Mouse (Mus musculus): ENCODE data around the gene Bzw1. TPM values are rescaled to one million over a fixed set of nuclear protein-coding genes. Genes with fewer than 3 reads are reported as not detected.

Gene Bzw1
- polyA plus RNA-seq, 1 experiment = 72.3 TPM

DNA sequence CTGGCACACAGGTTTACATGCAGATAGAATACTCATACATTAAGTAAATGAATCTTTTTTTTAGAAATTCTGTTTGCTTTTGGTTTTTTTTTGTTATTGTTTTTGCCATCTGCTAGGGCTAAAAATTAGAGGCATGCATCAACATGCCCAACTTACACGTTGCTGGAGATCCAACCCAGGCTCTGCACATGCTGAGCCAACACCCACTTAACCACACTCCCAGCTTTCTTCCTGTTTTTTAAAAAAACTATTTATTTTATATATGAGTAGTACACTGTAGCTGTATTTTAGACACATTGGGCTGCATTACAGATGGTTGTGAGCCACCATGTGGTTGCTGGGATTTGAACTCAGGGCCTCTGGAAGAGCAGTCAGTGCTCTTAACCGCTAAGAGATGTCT is 23.4 kb downstream of the Bzw1 start:
- WGBS = 51% methylated on average over 2 of the region's 2 CpGs
- H3K27ac ChIP-seq (ENCODE audit: insufficient read depth, low read length) = no peak overlapping the region
- peaks cover 4% of the 10 kb centered on the region; the same call in 1 of the 2 replicates for H3K4me1 ChIP-seq (ENCODE audit: control insufficient read depth, insufficient read depth, low read length)
- no peak overlapping the region for H3K4me3 ChIP-seq (replicated peaks; ENCODE audit: insufficient read depth, low read depth, low read length)
- no peaks in the 10 kb centered on the region for H3K27me3 ChIP-seq (ENCODE audit: control insufficient read depth, insufficient read depth, low read length)
- no peak for DNase-seq
- TF ChIP-seq POLR2A (IDR thresholded peaks at IDR 0.05; ENCODE audit: borderline replicate concordance, insufficient read depth, low read length) = no peak

DNA sequence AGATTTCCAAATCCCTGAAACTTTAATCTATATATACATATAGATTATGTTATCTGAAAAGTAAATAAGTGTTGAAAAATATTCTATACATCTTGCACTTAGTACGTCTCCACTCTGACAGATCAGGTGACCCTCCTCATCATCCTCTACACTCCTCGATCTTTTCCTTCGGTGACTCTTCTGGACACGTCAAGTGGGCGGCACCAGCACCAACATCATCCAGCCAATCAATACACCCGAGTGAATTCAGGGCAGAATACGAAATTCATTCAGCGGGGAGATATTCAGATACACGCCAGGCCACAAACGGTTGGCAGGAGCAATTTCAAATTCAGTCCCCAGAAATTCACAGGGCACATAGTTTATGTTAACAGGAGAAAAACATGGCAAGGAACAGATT is 27.3 kb downstream of the Bzw1 start:
- no peak for TF ChIP-seq POLR2A (IDR thresholded peaks at IDR 0.05; ENCODE audit: borderline replicate concordance, insufficient read depth, low read length)
- TF ChIP-seq CTCF (IDR thresholded peaks at IDR 0.05; ENCODE audit: borderline replicate concordance, insufficient read depth, low read depth, low read length) = no peak
- H3K27me3 ChIP-seq (ENCODE audit: control insufficient read depth, insufficient read depth, low read length) = no peaks in the 10 kb centered on the region
- peak overlapping the region; percentile 44 for H3K4me3 ChIP-seq (replicated peaks; ENCODE audit: insufficient read depth, low read depth, low read length)
- H3K4me1 ChIP-seq (ENCODE audit: control insufficient read depth, insufficient read depth, low read length) = peaks cover 4% of the 10 kb centered on the region; the same call in 1 of the 2 replicates
- H3K27ac ChIP-seq (ENCODE audit: insufficient read depth, low read length) = no peak overlapping the region
- DNase-seq = no peak
- 23% methylated on average over 10 of the region's 10 CpGs for WGBS

DNA sequence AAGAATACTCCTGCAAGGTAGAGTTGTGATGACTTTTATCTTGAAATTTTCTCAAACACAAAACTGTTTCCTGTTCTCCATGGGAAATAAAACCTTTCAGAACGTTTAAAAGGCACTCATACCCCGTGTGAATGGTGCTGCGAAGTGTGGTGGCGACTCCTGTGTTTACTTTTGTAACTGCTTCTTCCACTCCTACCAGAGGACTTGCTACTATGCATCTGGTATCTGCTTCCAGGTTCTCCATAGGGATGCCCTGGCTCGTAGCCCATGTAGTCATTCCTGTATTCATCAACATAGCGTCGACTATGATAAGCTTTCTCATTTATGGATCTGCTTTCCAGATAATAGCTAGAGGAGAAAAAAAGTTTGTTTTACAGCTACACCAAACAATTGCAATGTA is 28.3 kb downstream of the Bzw1 start:
- WGBS = 2% methylated on average over 7 of the region's 7 CpGs
- Histone ChIP-seq H3K27ac (ENCODE audit: insufficient read depth, low read length) (no peak overlapping the region), H3K4me1 (ENCODE audit: control insufficient read depth, insufficient read depth, low read length) (peaks cover 4% of the 10 kb centered on the region; the same call in 1 of the 2 replicates), H3K27me3 (ENCODE audit: control insufficient read depth, insufficient read depth, low read length) (no peaks in the 10 kb centered on the region), H3K4me3 (replicated peaks; ENCODE audit: insufficient read depth, low read depth, low read length) (peak overlapping the region; percentile 30)
- DNase-seq = peak; percentile 68 to 73
- TF ChIP-seq CTCF (IDR thresholded peaks at IDR 0.05; ENCODE audit: borderline replicate concordance, insufficient read depth, low read depth, low read length) (no peak), POLR2A (IDR thresholded peaks at IDR 0.05; ENCODE audit: borderline replicate concordance, insufficient read depth, low read length) (no peak)

DNA sequence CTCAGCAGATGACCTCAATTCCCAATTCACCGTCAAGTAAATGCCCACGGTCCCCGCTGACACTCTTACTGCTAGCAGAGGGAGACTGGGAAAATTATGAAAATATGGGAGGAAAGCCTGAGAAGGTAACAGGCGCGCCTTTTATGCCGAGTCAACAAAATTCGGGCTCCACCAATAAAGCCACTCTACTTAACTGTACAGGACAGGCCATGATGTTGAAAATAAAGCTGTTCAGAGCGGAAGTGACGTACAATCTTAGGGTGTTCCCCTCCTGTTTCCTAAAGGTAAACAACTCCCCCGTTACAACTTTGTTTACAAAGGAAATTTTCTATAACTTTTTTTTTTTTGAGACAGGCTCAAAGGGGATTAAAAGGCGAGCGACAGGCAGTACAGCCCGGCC is 30.2 kb downstream of the Bzw1 start:
- peaks cover 4% of the 10 kb centered on the region; the same call in 1 of the 2 replicates for H3K4me1 ChIP-seq (ENCODE audit: control insufficient read depth, insufficient read depth, low read length)
- DNase-seq = peak in 1 of 2 experiments; percentile 45
- peak overlapping the region; percentile 93 for H3K4me3 ChIP-seq (replicated peaks; ENCODE audit: insufficient read depth, low read depth, low read length)
- no peak overlapping the region for H3K27ac ChIP-seq (ENCODE audit: insufficient read depth, low read length)
- TF ChIP-seq CTCF (IDR thresholded peaks at IDR 0.05; ENCODE audit: borderline replicate concordance, insufficient read depth, low read depth, low read length) = no peak
- no peak for TF ChIP-seq POLR2A (IDR thresholded peaks at IDR 0.05; ENCODE audit: borderline replicate concordance, insufficient read depth, low read length)
- no peaks in the 10 kb centered on the region for H3K27me3 ChIP-seq (ENCODE audit: control insufficient read depth, insufficient read depth, low read length)
- 2% methylated on average over 13 of the region's 13 CpGs for WGBS

DNA sequence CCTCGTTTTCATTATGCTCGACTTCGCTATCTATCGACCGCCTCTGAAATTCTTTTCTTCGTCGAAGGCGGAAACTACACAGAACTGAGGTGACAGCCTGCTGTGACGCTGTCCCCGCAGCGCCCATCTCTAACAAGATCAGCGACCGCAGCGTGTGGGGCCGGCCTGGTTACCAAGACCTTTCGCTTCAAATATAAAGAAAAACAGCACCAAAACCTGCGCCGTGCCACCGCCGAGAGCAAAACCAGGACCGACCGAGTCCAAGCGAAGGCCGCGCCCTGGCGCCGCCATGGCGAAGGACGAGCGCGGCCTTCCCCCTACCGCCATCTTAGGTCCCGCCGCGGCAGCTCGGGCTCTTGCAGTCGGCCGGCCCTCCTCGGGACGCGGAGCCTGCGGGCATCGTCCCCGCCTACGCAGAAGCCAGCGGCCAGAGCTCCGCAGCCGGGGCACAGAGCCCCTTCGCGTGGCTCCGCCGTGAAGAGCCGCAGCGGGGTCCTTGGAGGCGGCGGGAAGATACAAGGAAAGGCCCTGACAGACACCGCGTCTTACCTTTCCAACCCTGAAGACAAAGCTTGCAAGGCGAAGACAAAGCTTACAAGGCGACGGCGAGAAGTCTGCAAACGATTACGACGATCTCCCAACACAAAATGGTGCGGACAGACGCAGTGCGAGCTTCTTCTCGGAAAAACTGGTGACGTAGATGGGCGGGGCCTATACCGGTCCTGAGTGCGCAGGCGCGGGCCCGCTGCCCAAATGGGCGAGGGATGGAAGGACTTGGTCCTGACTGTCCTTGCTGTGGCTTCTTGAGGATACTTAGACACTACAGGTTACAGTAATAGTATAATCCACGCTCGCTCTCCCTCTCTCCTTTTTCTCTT is 30.9 kb downstream of the Bzw1 start, which contains the start of gene Clk1:
Gene Clk1, minus strand, starts transcription at position 696 of the 878 bp plus-strand sequence.
- WGBS = under 1% methylated on average over 79 of the region's 79 CpGs
- H3K4me3 ChIP-seq (replicated peaks; ENCODE audit: insufficient read depth, low read depth, low read length) = peak within 1 kb of the TSS; percentile 93
- peak within 1 kb of the TSS; percentile 93 for H3K27ac ChIP-seq (ENCODE audit: insufficient read depth, low read length)
- no peaks in the 10 kb centered on the region for H3K27me3 ChIP-seq (ENCODE audit: control insufficient read depth, insufficient read depth, low read length)
- TF ChIP-seq CTCF (IDR thresholded peaks at IDR 0.05; ENCODE audit: borderline replicate concordance, insufficient read depth, low read depth, low read length) = no peak
- TF ChIP-seq POLR2A (IDR thresholded peaks at IDR 0.05; ENCODE audit: borderline replicate concordance, insufficient read depth, low read length) = peak; percentile 100
- DNase-seq = peak; percentile 97 to 99
- H3K4me1 ChIP-seq (ENCODE audit: control insufficient read depth, insufficient read depth, low read length) = peaks cover 3% of the 10 kb centered on the region; the same call in 1 of the 2 replicates

DNA sequence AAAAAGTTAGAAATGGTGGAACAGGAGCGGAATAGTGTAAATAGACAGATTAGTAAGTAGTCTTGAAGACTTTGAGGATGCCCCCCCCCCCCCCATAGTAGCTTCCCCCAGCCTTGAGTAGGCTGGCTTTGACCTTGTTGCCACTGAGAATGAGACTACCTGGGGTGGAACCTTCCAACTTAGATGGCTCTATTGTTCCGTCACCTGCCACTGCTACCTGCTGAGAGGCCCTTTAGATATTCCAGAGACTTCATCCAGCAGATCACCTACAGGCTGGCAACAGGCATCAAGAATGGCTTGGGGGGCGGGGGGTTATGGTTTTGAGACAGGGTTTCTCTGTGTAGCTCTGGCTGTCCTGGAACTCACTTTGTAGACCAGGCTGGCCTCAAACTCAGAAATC is 31.9 kb downstream of the Bzw1 start:
- no peak overlapping the region for H3K4me3 ChIP-seq (replicated peaks; ENCODE audit: insufficient read depth, low read depth, low read length)
- WGBS = 81% methylated on average over 3 of the region's 3 CpGs
- DNase-seq = peak in 1 of 2 experiments; percentile 11
- no peaks in the 10 kb centered on the region for H3K27me3 ChIP-seq (ENCODE audit: control insufficient read depth, insufficient read depth, low read length)
- H3K4me1 ChIP-seq (ENCODE audit: control insufficient read depth, insufficient read depth, low read length) = no peaks in the 10 kb centered on the region; the same call in 1 of the 2 replicates
- no peak overlapping the region for H3K27ac ChIP-seq (ENCODE audit: insufficient read depth, low read length)
- TF ChIP-seq POLR2A (IDR thresholded peaks at IDR 0.05; ENCODE audit: borderline replicate concordance, insufficient read depth, low read length) (no peak), CTCF (IDR thresholded peaks at IDR 0.05; ENCODE audit: borderline replicate concordance, insufficient read depth, low read depth, low read length) (no peak)

DNA sequence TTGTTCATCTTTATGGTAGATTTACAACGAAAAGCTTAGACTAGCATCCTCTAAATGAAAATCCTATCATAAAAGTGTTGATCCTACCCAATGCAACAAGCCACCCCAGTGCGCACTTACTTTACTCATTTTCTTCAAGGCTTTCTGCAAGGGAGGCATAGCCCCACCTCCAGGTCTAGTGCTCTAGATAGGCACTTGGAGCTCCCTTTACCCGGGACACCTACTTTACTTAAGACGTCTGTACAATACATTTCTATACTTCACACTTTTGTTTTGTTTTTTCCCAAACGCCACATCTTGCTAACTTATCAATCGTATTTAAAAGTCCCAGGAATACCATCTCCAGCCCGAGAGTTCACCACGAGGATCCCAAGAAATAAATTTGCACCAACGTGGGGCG is 52.0 kb downstream of the Bzw1 start:
- H3K4me1 ChIP-seq (ENCODE audit: control insufficient read depth, insufficient read depth, low read length) = peaks cover 9% of the 10 kb centered on the region
- TF ChIP-seq CTCF (IDR thresholded peaks at IDR 0.05; ENCODE audit: borderline replicate concordance, insufficient read depth, low read depth, low read length) (no peak), POLR2A (IDR thresholded peaks at IDR 0.05; ENCODE audit: borderline replicate concordance, insufficient read depth, low read length) (no peak)
- no peaks in the 10 kb centered on the region for H3K27me3 ChIP-seq (ENCODE audit: control insufficient read depth, insufficient read depth, low read length)
- DNase-seq = no peak
- no peak overlapping the region for H3K27ac ChIP-seq (ENCODE audit: insufficient read depth, low read length)
- 9% methylated on average over 10 of the region's 10 CpGs for WGBS
- H3K4me3 ChIP-seq (replicated peaks; ENCODE audit: insufficient read depth, low read depth, low read length) = peak overlapping the region; percentile 69

All from cerebellum, adult 2 months (tissue).